Mouse (Mus musculus) left cerebral cortex, adult 18-20 months (tissue): ENCODE results near the gene Dip2c. TPM values are rescaled to one million over a fixed set of nuclear protein-coding genes. Genes with fewer than 3 reads are reported as not detected.

ENCODE experiments used
- DNase-seq, 2 experiments: peaks; one replicate each; pipeline ENCODE4 v3.0.0; 2021 to 2022; ENCODE audit warnings: low spot score in 2 of 2, mixed read lengths in 1 of 2
- total RNA-seq, 2 experiments: library from RNA; stranded (reverse); gene quantifications; 2 replicates each; pipeline ENCODE4 v1.2.3; 2021

Gene Dip2c
- total RNA-seq, 2 experiments from 2014 or later, result 65.5 to 68.1 TPM

DNA sequence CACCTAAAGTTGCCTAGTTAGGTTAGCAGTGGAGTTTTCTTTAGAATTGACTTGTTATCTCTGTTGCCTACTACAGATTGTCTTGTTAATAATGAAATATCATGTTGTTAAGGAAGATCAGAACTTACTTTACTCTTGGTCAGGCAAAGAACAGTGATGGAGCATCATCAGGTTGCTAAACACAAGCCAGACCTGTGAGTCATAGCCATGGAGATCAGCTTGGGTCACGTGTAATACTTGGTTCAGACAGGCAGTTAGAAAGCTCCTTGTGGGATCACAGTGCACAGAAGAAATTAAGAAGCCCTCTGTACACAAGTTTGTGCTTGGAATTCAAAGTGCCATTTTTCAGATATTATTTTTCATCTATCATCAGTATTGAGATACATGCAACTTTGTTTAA is 48.9 kb downstream of the Dip2c start:
- no peak for DNase-seq

DNA sequence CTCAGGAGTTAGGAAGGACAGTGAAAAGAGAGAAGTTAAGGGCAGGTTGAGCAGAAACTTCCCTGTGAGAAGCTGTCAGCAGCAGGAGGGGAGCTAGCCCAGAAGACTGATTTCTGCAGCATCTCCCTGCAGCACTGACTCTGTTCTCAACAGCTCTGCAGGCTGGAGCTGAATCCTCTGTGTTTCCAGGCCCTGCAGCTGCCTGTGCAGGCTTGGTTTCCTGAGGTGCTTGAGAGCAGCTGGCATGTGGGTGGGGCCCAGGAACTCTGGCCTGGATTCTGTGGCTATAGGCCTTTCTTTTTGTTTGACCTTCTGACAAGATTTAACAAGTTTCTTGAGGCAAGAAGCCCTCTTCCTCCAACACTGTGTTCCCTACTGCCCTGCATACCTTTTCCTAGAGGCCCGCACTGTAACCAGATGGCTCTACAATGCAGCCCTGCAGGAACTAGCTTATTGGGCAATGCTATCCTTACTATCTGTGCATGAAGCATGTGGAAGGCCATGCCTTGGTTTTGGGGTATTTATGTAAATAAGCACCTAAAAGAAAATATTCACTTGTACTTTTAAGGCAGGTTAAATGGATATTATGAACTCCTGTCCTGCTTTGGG is 53.1 kb downstream of the Dip2c start:
- peak in 1 of 2 experiments; percentile 16 for DNase-seq

DNA sequence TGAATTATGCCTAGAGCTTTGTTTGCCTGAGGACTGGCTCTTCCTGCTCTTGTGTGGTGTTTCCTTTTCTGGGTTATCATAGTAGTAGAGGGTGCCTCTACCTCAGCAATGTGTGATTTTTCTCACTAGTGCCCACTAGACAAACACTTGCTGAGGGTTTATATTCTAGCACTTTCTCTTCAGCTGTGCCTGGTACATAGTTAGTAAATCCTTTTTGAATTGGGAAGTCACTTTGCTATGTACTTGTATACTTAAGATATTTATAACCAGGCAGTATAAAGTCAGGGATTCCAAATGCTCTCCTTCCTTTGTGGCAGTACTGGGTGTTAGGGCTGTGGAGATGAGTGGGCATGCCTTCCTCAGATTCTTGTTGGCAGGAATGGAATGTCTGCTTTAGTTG is 56.9 kb downstream of the Dip2c start:
- DNase-seq, result no peak

DNA sequence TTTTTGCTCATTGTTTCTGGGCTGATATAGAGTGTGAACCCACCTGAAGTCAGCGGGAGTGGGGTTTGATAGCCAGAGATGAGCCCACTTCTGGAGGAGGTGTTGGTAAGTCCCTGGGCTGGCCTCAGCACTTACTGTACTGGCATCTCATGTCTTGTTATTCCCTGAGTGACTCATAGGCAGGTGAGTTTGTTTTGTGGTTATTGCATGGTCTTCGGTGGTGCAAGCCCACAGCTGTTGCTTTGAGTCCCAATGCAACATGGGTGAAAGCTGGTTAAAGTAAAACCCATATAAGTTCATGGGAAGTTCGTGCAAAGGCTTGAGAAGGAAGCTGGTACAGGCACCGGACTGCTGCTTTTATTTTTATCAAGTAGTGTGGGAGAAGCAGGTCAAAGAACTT is 64.0 kb downstream of the Dip2c start:
- DNase-seq, result no peak

DNA sequence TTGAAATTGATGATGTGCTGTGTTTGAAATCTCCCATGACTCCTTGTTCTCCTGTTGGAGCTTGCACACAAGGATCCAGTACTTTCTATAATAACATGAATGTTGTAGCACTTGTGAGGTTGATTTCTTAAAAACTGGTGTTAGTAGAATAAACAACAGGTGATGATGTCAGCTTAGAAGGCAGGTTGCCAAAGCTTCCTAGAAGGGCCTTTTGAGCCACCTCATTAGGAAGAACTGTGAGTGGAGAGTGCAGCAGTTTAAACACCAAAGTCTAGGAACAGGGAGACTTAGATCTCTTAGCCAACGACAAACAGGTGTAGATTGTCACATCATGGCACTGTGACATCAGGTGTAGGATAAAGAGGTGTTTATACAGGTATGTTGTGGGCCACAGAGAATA is 66.4 kb downstream of the Dip2c start:
- no peak for DNase-seq

DNA sequence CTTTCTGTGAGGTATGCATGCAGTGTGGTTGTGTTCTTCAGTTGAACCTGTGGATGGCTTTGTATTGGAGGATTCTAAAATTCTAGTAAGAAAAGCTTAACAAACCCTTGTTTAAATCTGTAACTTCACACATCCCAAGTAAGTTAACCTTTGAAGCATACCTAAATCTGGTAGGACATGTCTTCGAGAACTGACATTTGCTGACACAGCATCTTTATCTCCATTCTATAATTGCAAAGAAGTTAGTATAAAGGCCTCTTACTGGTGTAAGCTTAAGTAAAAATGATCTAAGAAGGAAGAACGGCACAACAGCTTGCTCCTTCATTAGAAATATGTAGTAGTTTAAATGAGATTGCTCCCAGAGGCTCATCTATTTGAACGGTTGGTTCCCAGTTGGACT is 71.1 kb downstream of the Dip2c start:
- DNase-seq, result no peak

DNA sequence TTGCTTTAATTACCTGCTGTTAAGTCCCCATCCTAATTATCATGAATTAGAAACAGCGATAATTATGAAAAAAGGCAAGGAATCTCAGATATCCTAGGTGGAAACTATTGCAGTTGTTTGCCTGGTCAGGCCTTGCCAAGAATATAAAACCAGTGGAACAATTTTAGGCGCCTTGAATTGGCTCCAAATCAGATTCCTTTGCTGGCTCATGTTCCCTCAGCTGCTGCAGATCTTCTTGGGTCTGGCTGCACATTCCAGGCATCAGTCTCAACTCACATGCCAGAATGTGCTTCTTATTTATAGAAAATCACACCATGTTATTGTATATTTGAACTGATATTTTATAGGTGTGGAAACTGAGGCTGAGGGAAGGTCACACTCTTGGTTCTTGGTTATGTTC is 74.3 kb downstream of the Dip2c start:
- DNase-seq, result peak; percentile 24 to 52

DNA sequence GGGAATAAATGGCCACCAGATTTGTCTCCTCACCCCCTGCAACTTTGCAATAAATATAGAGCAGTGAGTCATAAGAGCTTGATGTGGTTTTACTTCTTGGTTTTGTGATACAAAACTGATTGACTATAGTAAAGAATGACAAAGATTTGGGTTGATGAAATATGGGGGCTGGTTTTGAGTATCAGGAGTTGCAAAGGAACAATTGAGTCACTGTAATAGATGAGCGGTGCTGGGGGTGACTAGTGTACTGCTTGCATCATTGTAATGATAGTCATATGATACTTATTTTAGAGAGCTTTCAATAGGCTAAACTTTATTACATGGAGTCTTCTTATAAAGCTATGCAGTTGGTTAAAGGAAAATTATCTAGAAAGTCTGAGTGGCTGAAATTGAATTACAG is 77.6 kb downstream of the Dip2c start:
- DNase-seq, result no peak

DNA sequence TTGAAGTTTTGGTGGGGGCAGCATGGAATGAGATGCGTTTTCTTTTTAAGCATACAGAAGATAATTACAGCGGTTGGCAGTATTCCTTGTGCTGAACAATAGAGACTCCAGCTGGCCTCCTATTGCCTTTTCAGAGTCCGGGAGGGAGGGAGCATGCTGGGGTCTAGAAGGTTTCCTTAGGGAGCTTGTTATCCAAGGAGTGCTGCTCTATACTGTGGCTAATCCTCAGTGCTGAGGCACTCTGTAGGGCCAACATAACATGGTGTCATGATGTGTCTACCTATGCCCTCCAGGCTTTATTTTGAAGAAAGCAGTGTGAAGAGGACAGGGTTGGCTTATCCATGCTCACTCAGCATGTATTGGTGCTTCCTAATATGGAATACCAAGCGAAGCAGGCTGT is 79.0 kb downstream of the Dip2c start:
- DNase-seq, result no peak

DNA sequence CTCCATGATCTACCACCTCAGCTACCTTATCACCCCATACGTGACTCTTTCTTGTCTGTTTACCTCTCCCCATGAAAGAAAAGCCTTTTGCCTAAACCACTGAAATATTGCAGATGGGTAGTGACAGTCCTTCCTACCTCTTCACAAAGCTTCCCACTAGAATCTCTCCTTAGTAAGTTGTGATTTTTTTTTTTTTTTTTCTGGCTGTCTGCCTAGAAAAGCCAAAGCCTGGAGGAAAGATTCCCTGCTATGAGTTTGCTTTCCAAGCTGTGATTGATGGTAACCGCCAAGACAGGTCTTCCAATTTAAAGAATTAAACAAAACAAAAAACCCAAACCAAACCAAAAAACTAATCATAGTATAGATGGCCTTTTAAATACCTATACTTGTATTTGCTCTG is 85.1 kb downstream of the Dip2c start:
- no peak for DNase-seq

DNA sequence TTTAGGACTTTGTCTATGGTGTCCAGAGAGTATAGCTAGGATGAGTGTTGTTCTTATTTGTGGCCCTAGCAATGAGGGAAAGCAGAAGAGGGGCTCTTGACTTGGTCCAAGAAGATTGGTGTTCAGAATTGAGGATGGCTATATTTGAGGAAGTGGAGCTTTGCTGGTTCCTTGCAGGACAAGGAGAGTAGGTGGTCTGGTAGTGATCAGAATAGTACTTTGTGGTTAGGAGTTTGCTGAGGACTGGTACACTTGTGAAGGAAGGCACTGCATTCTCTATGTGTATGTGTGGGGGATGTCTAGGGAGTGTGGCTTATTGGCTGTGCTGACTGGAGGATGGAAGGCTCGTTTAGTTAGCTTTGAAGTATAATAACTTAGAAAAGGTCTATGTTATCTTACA is 95.1 kb downstream of the Dip2c start:
- no peak for DNase-seq

DNA sequence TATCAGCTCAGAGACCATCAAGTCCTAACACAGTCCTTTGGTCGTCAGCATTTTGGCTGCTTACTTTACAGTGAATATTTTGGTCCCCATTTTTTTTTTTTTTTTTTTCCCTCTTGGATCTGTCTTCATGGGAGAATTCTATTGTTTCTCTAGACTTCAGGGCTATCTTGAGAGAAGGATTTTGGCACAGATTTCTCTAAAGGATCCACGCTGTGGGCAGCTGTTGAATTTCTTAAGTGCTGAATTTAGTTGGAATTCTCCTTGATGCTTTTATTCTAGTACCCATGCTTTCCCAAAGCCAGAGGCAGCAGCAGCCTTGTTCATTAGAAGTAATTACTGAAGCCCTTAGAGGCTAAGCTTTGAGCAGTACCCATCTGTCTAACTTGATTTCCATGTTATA is 100.8 kb downstream of the Dip2c start:
- no peak for DNase-seq

DNA sequence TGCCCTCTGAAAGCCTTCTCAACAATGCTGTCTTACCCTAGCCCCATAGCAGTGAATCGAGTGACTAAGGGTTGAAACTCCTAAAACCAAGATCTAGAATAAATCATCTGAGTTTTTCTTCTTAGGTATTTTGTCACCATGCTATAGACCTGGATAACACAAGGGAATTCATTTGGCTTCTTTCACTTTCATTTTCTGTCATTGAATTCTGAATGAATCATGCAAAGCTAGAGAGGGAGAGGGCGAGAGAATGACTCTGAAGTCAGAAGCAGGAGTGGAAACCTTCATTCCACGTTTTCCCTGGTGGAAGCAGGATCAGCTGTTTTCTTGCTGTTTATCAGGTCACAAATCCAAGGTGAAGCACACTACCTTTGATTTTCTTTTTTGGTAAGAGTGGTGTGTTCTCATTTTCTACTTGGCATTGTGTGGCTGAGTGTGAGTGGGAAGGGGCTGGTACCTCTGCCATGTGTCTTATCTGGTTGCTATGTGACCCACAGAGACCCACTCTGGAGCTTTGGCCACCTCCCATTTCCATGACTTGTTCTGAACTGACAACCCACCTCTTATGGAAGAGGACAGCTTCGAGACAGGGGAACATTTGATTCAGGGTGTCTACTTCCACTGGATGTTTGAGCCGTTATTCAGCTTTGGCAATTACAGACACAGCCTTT is 104.5 kb downstream of the Dip2c start:
- DNase-seq, result no peak

DNA sequence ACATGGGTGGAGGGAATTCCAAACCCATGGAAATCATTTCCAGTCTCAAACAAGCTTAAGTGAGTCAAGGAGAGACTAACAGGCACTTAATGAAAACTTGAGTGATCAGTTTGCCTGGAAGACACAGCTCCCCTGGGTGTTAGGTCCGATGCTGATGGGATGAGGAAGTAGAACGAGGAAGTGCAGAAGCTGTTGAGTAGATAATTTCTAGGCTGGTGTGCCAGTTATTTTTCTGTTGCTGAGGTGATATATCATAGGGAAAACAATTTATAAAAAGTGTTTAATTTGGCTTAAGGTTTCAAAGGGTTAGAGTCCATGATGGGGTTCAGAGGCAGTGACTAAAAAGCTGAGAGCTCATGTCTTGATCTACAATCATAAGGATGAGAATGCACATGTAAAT is 111.7 kb downstream of the Dip2c start:
- no peak for DNase-seq

DNA sequence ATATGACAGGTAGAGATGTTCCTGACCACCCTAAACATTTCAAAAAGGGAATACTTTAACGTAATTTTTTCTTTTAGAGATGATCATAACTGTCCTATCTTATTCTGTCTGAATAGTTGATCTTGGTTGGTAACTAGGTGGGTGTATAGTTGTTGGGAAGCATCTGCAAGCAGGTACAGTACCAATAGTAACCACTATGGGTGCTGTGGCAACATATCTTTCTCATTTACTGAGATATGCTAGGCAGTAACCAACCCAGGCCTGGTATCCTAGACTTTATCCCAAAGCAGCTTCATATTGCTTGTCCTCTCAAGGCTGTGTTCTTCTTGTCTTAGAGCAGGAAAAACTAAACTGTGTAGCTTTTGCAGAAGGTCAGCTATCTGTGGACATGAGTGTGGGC is 113.0 kb downstream of the Dip2c start:
- DNase-seq, result no peak

DNA sequence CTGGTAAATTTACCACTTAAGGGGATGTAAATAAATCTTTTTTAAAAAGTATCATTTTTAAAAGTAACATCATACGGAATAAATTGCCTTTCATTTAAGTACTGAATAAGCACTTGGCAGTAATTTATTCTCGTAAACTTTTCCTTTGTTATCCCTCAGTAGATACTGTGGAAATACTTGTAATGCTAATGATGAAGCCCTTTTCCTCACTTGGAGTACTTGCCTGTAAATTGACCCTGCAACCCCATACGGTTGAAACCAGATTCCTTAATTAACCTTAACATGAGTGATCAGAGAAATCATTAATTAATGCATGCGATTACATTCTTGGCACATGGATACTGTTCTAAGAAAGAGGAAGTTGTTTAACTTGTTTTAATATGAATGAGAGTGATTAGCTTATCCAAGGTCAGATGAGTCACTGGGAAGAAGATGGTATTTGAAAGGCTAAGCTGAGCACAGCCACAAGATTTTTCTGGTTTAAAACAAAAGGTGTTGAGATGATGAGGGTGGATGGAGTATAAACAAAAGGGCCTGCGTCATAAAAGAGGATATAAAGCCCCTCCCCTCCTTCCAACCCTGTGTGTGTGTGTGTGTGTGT is 114.0 kb downstream of the Dip2c start:
- DNase-seq, result no peak

DNA sequence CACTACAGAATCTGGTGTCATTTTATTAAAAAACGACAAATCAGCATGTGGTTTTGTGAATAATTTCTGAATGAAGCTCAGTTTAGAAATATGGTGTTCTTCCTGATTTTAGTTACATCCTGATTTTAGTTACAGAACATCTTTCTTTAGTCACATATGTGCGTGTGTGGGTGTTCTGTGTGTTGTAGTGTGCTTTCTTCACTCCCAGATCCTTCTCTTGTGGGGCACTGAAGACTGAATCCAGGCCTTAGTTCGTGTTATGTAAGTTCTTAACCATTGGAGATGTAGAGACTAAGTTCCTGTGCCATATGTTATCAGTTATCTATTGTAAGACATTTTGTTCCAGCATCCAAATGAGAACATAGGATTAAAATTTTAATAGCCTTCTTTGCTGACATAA is 117.1 kb downstream of the Dip2c start:
- DNase-seq, result no peak

DNA sequence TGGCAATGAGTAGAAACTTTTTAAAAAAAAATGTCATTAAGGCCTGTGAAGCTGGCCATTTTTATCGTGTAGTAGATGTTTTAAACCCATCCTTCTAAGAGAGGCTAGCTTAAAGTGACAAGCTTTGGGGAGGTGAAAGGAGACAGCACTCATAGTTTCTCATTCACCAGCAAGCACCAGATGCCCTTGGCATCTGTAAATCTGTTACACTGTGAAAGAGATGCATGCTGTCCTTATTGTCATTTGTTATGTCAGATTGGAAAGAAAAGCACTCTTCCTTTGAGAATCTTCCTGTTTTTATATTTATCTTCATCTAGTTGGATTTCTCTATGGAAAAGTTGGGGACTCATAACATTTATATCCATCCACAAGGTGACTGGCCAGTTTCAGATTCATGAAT is 119.0 kb downstream of the Dip2c start:
- DNase-seq, result no peak

DNA sequence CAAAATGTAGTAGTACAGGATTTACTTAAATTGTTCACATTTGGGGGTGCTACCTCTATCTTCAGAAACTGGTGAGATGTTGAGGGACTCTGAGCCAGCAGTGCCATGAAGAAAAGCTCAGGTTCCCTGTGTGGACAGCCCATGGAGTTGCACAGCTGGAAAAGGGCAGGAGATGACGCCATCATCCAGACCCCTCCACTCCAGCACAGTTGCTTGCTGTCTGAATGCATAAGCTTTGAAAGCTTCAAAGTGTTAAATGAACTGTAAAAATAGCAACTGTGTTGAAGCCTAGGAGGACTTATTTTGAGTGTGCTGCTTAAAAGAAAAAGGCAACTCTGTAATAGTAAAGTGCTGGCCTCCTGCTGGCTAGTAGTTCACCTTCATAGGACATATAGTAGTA is 122.5 kb downstream of the Dip2c start:
- DNase-seq, result no peak

DNA sequence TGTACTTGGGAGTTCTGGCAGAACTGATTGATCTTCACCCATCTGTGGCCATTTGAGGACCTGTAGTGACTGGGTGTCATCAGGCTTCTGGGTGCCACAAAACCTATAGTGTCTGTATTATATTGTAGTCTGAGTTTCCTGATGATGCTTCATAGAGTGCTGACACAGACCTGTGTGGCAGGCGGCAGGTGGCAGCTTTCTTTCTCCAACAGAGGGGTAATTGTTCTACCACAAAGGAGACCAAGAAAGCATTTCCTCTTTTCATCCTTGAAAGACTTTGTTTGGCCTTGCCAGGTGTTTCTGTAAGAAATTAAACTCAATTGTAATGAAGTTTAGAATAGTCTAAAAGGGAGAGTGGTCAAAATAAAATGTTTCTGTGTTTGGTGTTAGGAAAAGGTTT is 129.1 kb downstream of the Dip2c start:
- DNase-seq, result no peak

DNA sequence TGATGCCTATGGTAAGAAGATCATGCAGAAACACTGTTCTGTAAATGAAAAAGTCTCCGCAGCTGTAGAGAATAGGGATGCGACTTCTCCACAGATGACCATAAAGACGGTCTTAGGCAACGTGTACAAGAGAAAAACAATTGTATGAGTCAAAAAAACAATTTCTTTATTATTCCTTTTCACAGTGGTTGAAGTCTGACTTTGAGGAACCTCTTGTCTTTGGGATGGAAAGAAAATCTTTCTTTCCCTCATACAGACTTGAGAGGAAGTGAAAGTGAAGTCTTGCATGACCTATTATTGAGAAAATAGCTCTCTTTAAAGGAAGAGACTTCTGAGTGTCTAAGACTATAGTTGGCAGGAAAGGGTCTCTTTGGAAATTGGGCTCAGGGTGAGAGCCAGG is 132.7 kb downstream of the Dip2c start:
- DNase-seq, result no peak

DNA sequence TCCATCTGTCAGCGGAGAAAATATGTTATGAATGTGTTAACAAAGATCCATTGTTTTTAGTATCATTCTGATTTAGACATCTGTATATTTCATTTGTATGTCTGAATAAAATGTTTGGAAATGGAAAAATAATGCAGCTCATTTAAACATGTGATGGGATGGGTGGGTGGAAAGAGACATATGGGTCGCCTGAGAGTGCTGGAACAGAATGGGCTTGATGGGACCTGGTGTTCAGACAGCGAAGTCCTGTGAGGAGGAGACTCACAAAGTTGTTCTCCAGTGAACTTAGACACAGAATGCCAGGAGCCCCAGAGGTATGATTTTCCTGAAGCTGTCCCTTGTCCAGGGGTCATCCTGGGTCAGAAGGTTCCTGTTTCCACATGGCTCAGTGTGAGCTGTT is 142.1 kb downstream of the Dip2c start:
- DNase-seq, result no peak

DNA sequence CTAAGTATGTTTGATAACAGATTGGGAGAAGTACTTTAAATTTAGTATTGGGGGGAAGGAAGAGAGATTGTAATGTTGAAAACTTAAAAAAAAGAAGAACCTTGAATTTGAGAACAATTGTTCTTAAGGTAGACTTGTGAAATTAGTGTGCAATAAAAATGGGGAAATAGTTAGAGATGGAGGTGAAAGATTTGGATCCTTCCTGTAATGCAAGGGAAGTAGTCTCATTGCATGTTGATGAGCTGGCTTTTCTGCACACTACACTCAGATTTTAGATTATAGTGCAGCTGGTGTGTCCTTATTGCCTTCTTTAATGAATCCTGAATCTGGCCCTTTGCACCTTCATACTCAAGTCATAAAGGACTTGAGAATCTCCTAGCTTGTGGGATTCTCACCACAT is 142.9 kb downstream of the Dip2c start:
- DNase-seq, result no peak
